Mouse (Mus musculus): ENCODE data around the gene Hipk1.

Gene Hipk1

GRCm38 (mm10) chr3:103745001-103745770 is 46.2 kb downstream of the Hipk1 start:
- DNase-seq, result no peak

DNA sequence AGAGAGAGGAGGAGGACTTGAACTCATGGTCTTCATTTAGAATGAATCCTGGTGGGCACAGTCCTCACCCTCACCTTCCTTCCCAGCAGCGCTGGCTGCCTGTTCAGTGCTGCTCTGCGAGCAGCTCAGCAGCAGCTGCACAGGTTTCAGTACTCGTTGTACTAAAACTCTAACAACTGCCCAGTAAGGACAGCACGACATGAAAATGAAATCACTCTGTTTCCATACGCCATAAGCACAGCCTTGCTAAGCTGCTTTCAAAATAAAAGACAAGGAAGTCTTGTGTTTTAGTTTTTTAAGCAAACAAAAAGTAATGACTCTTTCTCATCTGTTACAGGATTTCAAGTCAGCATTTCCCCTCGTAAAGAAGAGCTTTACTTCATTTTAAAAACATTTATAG is 48.2 kb downstream of the Hipk1 start:
- no peak for DNase-seq

GRCm38 (mm10) chr3:103740342-103740741 is 51.0 kb downstream of the Hipk1 start:
- DNase-seq, result no peak

DNA sequence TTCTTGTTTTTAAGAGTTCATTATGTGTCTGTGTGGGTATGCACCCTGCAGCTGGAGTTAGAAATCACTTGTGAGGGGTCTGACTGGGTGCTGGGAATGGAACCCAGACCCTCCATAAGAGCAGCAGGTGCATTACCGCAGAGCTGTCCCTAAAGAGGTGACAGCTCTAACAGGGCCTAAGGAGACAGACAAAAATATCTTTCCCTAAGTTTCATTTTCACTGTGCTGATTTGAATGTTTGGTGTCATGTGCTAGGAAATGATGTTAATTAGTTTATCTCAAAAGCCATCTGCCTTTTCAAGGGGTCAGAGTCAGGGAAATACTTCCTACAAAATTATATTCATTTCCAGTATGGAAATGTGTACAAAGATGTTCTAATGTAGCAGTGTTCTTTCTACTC is 52.0 kb downstream of the Hipk1 start, which contains the start of gene Gm10964:
Gm10964 (plus strand) TSS at position 38 of the 400 bp plus-strand sequence.
- DNase-seq, result no peak

GRCm38 (mm10) chr3:103737778-103738571 is 53.4 kb downstream of the Hipk1 start, which contains the start of gene Olfml3:
Gene Olfml3 (minus strand): TSS chr3:103738001.
- peak; percentile 83 for DNase-seq

DNA sequence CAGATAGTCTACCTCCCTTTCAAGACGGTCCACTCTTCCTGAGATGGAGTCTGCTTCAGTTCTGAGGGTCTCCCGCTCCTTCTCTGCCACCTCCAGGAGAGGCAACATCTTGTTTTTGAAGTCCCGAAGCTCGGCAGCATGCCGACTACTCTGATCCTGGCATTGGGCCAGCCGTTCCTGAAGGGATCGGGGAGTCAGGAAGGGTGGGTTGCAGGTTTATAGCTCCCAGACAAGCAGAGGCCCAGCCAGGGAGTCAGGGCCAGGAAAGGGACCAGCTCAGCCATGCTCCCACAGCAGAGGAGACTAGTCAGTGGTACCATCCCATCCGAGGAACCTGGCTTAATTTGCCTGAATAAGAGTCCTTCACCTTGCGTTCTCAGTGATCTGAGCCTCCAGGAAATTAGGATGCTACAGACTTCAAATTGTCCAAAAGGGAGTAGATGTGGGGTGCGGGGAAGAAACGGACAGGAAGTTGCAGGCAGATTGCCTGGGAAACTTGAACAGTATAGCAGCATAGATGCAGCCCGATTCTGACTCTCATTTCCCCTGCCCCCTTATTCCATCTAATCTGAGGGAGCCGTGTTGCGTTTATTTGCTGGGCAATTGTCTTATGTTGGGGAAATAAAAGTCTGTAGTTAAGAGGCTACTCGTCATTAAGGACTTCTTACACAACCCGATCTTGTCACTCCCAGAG is 54.2 kb downstream of the Hipk1 start:
- peak; percentile 16 for DNase-seq

- DNase-seq, result no peak
Measured at GRCm38 (mm10) chr3:103735776-103736600, 55.4 kb downstream of the Hipk1 start.

DNA sequence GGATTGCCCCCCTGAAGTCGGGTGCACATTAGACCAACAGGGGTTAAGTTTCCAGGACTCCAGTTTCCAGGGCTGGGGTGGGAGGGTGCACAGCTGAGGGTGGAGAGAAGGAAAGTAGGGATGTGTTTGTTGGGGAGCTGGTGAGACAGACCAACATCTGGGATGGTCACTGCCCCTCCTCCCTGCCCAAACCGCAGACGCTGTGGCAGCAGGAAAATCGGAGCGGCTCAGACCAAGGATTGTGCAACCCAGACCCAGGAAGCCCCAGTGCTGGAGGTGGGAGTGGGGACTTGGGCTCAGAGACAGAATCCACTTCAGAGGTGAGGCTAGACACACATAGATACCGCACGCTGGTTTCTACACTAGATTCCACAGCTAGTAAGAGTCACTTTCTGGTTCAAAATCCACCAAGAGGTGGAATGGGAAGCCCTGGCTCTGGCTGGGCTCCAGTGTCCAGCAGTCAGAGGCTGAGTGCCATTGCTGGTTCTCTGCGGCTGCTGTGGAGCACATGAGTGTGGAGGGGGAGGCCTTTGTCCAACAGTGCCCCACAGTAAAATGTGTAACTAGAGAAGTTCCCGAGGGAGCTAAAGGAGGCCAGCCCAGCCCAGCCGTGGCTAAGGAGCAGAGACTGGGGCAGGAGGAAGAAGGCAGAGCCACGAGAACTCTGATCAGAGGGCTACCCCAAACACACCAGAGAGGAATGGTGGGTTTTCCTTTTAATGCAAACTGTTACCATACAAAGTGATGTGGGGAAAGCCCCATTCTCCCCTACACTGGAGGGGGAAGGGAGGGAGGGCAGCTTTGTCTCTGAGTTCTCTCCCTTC is 56.5 kb downstream of the Hipk1 start:
- DNase-seq, result peak; percentile 22

DNA sequence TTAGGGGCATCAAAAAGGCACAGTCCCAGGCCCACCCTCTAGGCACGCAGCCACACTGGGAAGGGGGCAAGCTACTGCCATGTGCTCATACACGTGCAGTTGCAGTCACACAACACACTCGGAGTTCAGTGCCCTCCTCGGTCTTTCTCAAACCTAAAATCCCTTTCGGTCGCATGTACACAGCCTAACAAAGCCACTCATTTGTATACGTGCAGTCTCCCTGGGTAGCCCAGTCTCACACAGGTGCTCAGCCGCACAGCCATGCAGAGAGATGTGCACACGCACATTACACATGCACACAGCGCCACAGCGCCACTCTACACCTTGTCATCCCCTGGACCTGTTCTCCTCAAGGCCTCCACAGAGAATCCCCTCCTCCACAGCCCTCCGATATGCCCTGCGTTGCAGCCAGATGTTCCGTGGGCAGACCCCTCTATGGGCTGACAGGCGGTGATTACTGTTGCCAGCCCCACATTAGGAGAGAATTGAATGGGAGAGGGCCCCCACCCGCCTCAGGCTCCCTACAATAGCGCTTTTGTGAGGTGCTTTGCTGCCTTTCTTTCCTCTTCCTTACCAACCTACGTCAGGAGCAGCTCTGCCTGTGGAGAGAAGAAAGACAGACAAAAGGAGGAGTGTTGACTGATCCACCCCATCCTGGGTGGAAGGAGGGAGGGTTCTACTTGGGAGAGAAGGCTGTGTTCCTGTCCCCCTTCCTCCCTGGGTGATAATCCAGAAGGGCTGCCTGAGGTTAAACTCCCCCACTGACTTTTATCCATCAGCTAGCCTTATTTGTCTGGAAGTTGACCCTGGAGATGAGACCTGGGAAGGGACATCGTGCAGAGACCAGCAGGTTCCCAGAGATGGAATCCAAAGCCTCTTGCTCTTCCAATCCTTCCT is 57.3 kb downstream of the Hipk1 start:
- DNase-seq, result no peak

- DNase-seq, result no peak
Measured at GRCm38 (mm10) chr3:103733176-103733575, 58.2 kb downstream of the Hipk1 start.

GRCm38 (mm10) chr3:103732116-103732515 is 59.2 kb downstream of the Hipk1 start:
- no peak for DNase-seq

DNA sequence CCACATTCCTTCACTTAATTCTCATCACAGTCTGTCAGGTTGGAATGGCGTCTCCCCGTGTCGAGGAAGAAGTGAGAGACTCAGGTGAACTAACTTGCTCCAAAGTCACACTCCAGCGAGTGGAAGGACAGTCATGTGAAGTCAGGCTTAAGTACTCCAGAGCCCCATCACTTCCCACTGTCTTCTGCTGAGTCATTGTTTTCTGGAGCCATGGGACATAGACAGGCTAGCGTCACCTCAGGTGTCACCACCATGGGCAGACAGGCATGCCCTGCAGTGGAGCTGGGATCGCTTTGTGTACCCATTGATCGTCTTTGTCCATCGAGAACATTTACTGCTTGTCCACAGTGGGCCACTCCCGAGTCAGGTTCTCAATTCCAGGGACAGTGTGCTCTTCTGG is 61.5 kb downstream of the Hipk1 start:
- DNase-seq, result no peak

- DNase-seq, result no peak
Measured at GRCm38 (mm10) chr3:103727813-103728326, 63.5 kb downstream of the Hipk1 start.

DNA sequence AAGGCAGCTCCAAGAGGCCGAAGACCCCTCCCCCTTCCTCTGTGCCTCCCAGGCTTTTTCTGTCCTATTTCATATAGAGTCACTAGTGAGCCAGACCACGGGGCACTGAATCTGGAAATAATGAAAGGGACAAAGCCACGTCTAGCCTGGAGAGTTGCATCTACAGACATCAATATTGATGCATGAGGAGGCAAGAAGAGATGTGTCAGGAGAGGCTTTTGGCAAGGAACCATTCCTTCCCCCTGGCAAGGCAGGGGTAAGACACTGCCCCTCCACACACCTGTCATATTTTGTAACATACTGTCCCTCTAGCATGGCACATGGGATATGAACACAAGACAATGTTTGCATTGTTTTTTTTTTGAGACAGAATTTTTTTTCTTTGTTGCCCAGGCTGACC is 64.7 kb downstream of the Hipk1 start:
- no peak for DNase-seq

DNA sequence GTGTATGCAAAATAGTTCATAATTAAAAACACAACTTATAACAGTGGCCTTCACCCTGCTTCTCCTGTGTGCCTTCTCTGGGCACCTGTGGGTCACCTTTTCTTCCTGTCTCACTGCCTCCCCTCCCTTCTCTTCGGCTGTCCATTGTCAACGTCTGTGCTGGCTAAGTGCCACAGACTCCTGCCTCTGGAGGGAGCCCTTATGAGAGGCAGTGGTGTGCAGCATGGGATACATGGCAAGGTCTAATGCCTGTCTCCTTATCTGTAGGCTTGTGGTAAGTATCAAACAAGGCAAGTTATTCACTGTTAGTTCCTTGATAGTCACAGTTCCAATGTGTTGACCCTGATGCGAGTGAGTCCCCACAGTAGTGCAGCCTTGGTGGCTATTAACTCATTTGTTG is 67.2 kb downstream of the Hipk1 start:
- no peak for DNase-seq

DNA sequence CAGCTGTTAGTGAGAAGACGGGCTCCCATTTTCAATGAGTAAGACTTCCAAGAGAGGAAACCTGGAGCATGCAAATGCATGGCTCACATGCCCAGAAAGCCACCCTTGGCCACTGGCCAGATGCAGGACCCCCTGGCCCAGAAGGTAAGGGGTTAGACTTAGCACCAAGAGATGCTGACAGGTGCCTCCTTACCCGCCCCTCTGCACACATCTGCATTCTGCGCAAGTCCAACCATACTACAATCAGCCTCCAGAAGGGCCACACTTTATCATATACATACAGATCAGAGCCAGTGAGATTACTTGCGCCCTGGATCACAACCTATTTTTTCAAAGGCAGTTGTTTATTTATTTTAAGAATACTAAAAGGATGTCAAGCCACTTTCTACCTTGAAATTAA is 72.6 kb downstream of the Hipk1 start:
- DNase-seq, result no peak

DNA sequence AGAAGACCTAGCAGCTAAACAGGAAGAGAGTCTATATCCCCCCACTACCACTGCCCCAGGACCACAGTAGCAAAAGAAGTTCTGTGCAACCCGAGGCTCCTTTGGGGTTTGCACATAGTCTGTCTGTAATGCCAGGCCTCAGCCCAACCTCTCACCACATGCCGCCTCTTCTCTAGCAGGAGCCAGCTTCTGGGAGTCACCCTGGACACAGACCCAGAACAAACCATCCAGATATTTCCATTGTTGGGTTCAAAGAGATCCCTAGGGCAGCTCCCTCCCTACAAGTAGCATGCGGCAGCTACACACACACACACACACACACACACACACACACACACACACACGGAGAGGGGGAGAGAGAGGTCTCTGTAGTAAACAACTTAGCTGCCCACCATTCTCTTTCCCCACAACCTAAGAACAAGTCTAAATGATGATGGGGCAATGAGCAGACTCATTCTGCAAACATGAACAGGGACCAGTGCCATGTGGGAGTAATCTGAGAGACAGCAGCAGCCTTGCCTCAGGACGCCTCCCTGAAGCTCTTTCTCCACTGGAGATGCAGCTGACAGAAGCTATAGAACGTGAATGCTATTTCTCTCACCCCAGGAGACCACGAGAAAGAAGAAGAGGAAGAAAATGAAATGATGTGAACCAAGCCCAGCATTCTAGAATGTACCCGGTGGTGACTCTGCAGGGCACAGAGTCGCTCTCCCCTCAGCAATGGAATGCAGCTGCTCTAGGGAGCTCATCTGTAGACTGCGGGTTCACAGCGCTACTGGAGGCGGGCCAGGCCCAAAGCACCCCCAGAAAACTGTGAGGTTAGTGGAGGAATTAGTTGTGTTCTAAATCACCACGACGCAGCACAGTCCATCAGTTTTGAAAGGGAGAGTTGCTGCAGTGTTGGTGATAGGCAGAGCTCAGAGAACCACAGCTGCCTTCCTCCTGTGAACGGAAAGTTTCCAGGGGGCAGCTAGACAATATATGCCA is 74.3 kb downstream of the Hipk1 start:
- DNase-seq, result no peak

DNA sequence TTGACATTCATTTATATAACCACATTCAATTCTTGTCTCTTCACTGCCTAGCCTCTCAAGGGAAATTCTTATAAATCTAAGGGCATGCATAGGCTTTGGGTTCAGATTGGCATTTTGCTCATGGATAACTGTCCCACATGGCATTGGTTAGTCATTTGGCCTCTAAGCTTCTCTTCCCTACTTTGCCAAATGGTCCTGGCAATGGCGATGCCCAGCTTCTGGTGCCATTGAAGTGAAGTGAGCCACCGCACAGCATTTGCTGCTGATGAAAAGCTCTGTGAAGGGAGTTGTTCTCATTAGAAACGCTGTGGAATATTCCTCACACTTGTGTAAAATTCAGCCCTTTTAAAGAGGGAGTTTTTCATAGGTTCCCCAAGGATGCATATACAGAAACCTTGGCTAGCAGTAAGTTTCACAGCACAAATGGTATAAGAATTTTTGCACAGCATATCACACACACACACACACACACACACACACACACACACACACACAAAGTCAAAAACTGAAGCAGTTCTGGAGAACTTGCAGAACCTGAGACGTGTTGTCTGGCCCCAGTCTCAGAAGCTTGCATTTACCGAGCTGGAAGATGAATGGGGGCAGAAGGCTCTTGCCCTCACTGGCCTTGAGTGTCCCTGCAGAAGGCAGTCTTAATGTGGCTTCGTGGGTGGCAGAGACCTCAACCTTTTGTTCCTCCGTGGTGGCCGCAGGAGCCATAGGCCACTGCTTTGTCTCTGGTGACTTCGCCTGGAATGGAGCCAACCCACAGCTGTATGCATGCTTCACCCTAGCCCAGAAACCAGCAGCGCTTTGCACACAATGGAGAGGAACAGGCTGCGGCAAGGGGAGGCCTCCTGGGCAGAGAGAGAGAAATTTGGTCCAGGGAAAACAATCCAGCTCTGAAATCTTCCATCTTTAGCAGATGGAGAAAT is 75.3 kb downstream of the Hipk1 start:
- DNase-seq, result peak; percentile 35

All from kidney, adult 9 months (tissue).